26 mouse cellular contexts compared by ENCODE assay signal in the genomic region with DNA sequence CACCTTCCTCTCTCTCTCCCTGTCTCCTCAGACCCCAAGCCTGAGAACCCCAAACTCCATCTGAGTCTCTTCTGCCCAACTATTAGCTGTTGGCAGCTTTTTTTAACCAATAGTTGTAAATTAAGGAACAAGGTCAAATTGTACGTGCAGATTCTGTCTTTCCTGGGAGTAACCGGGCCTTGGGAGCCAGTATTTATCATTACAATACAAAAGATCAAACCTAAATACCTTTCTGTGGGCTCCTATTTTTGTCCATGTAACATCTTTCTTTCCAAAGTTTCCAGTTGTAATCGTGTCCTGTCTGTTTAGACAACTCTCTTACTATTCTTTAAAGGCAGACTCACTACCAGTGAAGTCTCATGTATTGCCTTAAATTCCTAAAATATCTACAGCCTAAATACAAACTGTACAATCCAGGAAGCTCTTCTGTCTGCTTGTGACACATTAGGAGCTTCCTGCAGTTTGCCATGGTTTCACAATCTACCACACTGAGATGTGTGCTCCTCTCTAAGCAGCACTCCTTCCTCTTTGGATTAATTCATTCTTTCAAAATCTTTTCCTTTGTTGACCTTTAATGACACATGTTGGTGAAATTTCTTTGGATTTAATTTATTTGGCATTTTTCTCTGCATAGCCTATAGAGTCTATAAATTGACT. TPM values are rescaled to one million over a fixed set of nuclear protein-coding genes. Genes with fewer than 3 reads are reported as not detected.
DNase-seq lines count a peak whose midpoint lies in the region; ATAC-seq and TF ChIP-seq lines count a peak whose summit lies in the region.
"Had no signal": no experiment of that assay in that cellular context is flagged by ENCODE, and none has a peak within 500 bp of the region (broad histone marks: within the 10 kb centered on the region; RNA-seq: fewer than 3 reads in every experiment).

No protein-coding gene starts in this region.

- no peaks in the 10 kb centered on the region for H3K36me3 ChIP-seq in heart, embryonic 10.5 days
- H3K36me3 ChIP-seq in heart, adult 2 months (ENCODE audit: control insufficient read depth, insufficient read depth, low read length), result no peaks in the 10 kb centered on the region
- H3K36me3 ChIP-seq in ES-E14 (ENCODE audit: control insufficient read depth, insufficient read depth, low read length, poor library complexity, severe bottlenecking), result no peaks in the 10 kb centered on the region
- no peaks in the 10 kb centered on the region for H3K36me3 ChIP-seq in midbrain, postnatal 0 days (ENCODE audit: insufficient read depth, low read length)
- no peaks in the 10 kb centered on the region; the same call in 1 of the 2 replicates for H3K36me3 ChIP-seq in forebrain, embryonic 13.5 days (ENCODE audit: poor library complexity, severe bottlenecking)
- H3K36me3 ChIP-seq: embryonic facial prominence, embryonic 10.5 days; heart, embryonic 15.5 days; hindbrain, embryonic 10.5 days had no signal

- DNase-seq in heart, embryonic 10.5 days (ENCODE audit: low spot score), result peak; percentile 5
- DNase-seq in heart, adult 2 months, result no peak
- peak; percentile 47 for DNase-seq in ES-E14 (ENCODE audit: low read depth, low spot score)
- DNase-seq in layer of hippocampus, adult 11-12 months (ENCODE audit: low spot score), result no peak
- DNase-seq in midbrain, postnatal 0 days (ENCODE audit: low spot score), result no peak
- DNase-seq: adrenal gland, postnatal 14 days; cerebellum, adult 18-20 months; cerebellum, adult 9-11 months; cerebellum, postnatal 36 days; gastrocnemius, postnatal 14 days; heart, postnatal 14 days; kidney, adult 8-10 months had no signal

- TF ChIP-seq EP300 in heart, adult 2 months (IDR thresholded peaks at IDR 0.05; ENCODE audit: insufficient read depth, low read depth, low read length), result no peak

- no peaks in the 10 kb centered on the region for H3K9me3 ChIP-seq in heart, embryonic 10.5 days
- H3K9me3 ChIP-seq in ES-E14 (ENCODE audit: control insufficient read depth, insufficient read depth, low read depth, low read length), result no peaks in the 10 kb centered on the region
- no peaks in the 10 kb centered on the region for H3K9me3 ChIP-seq in midbrain, postnatal 0 days (ENCODE audit: low read length)
- H3K9me3 ChIP-seq in forebrain, embryonic 13.5 days (replicated peaks), result no peaks in the 10 kb centered on the region
- H3K9me3 ChIP-seq: embryonic facial prominence, embryonic 10.5 days; heart, embryonic 15.5 days; hindbrain, embryonic 10.5 days had no signal

- 71% methylated on average over 3 of the region's 3 CpGs for WGBS in heart, embryonic 10.5 days
- 61% methylated on average over 3 of the region's 3 CpGs for WGBS in heart, adult 2 months
- 82% methylated on average over 3 of the region's 3 CpGs for WGBS in midbrain, postnatal 0 days
- 84% methylated on average over 3 of the region's 3 CpGs for WGBS in forebrain, embryonic 13.5 days

- no peak overlapping the region for H3K4me2 ChIP-seq in midbrain, postnatal 0 days (ENCODE audit: low read depth, low read length, poor library complexity, severe bottlenecking)
- no peak overlapping the region for H3K4me2 ChIP-seq in forebrain, embryonic 13.5 days
- H3K4me2 ChIP-seq: heart, embryonic 11.5 days; heart, embryonic 15.5 days; hindbrain, embryonic 14.5 days had no signal

- H3K79me2 ChIP-seq in heart, adult 2 months (replicated peaks; ENCODE audit: control insufficient read depth, insufficient read depth, low read length), result no peaks in the 10 kb centered on the region

- no peaks in the 10 kb centered on the region for H3K4me1 ChIP-seq in heart, embryonic 10.5 days
- no peaks in the 10 kb centered on the region for H3K4me1 ChIP-seq in heart, adult 2 months (ENCODE audit: control insufficient read depth, insufficient read depth, low read length)
- peaks cover 17 to 20% of the 10 kb centered on the region in 2 experiments for H3K4me1 ChIP-seq in ES-E14 (ENCODE audit: control insufficient read depth in 2 of 2, insufficient read depth in 2 of 2, low read length in 2 of 2, poor library complexity in 1 of 2)
- no peaks in the 10 kb centered on the region for H3K4me1 ChIP-seq in midbrain, postnatal 0 days (ENCODE audit: insufficient read depth, low read length)
- H3K4me1 ChIP-seq in forebrain, embryonic 13.5 days, result peaks cover 5% of the 10 kb centered on the region; the same call in 1 of the 2 replicates
- H3K4me1 ChIP-seq: heart, embryonic 15.5 days; hindbrain, embryonic 10.5 days had no signal

- no peak for TF ChIP-seq POLR2A in heart, adult 2 months (IDR thresholded peaks at IDR 0.05; ENCODE audit: insufficient read depth, low read depth, low read length)

- H3K27ac ChIP-seq in heart, embryonic 10.5 days, result no peak overlapping the region
- no peak overlapping the region for H3K27ac ChIP-seq in heart, adult 2 months
- peak overlapping the region; percentile 91; the same call in 1 of the 2 replicates for H3K27ac ChIP-seq in ES-E14 (ENCODE audit: insufficient read depth, low read depth, low read length, poor library complexity, severe bottlenecking)
- no peak overlapping the region for H3K27ac ChIP-seq in midbrain, postnatal 0 days (ENCODE audit: low read depth, low read length)
- no peak overlapping the region for H3K27ac ChIP-seq in forebrain, embryonic 13.5 days
- H3K27ac ChIP-seq: embryonic facial prominence, embryonic 10.5 days; heart, embryonic 15.5 days; hindbrain, embryonic 10.5 days; hindbrain, embryonic 14.5 days had no signal

- TF ChIP-seq CTCF in heart, adult 2 months (IDR thresholded peaks at IDR 0.05), result no peak
- TF ChIP-seq CTCF in midbrain, postnatal 0 days (IDR thresholded peaks at IDR 0.05), result no peak

- in situ Hi-C loops in ES-E14 (cut with MboI; ENCODE audit: low sequenced_read_pairs in 2 of 2, unreplicated experiment in 2 of 2), result no loop called here

- peak; percentile 68 for ATAC-seq in common myeloid progenitor, adult 5-6 weeks (replicated peaks; ENCODE audit: low read depth, poor library complexity, severe bottlenecking)
- ATAC-seq in megakaryocyte progenitor cell, adult 5-6 weeks (replicated peaks; ENCODE audit: poor library complexity), result peak; percentile 98
- ATAC-seq in midbrain, postnatal 0 days (ENCODE audit: low FRiP score), result no peak
- no peak for ATAC-seq in forebrain, embryonic 13.5 days
- ATAC-seq: activated CD4-positive, CD25-positive, alpha-beta regulatory T cell, adult 4 months; forebrain, embryonic 14.5 days; intestine, embryonic 16.5 days had no signal

- no peak overlapping the region for H3K9ac ChIP-seq in heart, adult 2 months (ENCODE audit: low read depth, low read length)
- H3K9ac ChIP-seq in ES-E14 (ENCODE audit: insufficient read depth, low read depth, low read length, poor library complexity, severe bottlenecking), result peak overlapping the region; percentile 38; the same call in 1 of the 2 replicates
- no peak overlapping the region for H3K9ac ChIP-seq in midbrain, postnatal 0 days (replicated peaks; ENCODE audit: low read length, poor library complexity, severe bottlenecking)
- H3K9ac ChIP-seq in forebrain, embryonic 13.5 days, result no peak overlapping the region
- H3K9ac ChIP-seq: heart, embryonic 15.5 days; hindbrain, embryonic 14.5 days had no signal

- intact Hi-C loops in heart, adult 2 months (cut with DNase I), result no loop called here

- no peaks in the 10 kb centered on the region for H3K27me3 ChIP-seq in heart, embryonic 10.5 days (ENCODE audit: insufficient read depth, poor library complexity, severe bottlenecking)
- no peaks in the 10 kb centered on the region for H3K27me3 ChIP-seq in heart, adult 2 months (ENCODE audit: control insufficient read depth, insufficient read depth, low read length)
- H3K27me3 ChIP-seq in midbrain, postnatal 0 days (ENCODE audit: insufficient read depth, low read length), result no peaks in the 10 kb centered on the region
- no peaks in the 10 kb centered on the region for H3K27me3 ChIP-seq in forebrain, embryonic 13.5 days
- H3K27me3 ChIP-seq: heart, embryonic 15.5 days had no signal

- H3K4me3 ChIP-seq in heart, embryonic 10.5 days, result no peak overlapping the region
- no peak overlapping the region for H3K4me3 ChIP-seq in heart, adult 2 months
- no peak overlapping the region; a peak in 1 of 4 replicates for H3K4me3 ChIP-seq in ES-E14 (ENCODE audit: insufficient read depth in 1 of 2, low read depth in 1 of 2, low read length in 2 of 2, poor library complexity in 1 of 2, severe bottlenecking in 1 of 2)
- no peak overlapping the region for H3K4me3 ChIP-seq in midbrain, postnatal 0 days (ENCODE audit: low read depth, low read length)
- no peak overlapping the region for H3K4me3 ChIP-seq in forebrain, embryonic 13.5 days
- H3K4me3 ChIP-seq: embryonic facial prominence, embryonic 10.5 days; heart, embryonic 15.5 days; hindbrain, embryonic 10.5 days had no signal

TF ChIP-seq in ES-E14, 5 proteins besides CTCF, POLR2A, EP300 and RAD21 (continues in another document):
- TF ChIP-seq ZC3H11A (IDR thresholded peaks at IDR 0.05; ENCODE audit: borderline replicate concordance, low read depth, low read length) (no peak), HCFC1 (IDR thresholded peaks at IDR 0.05; ENCODE audit: borderline replicate concordance, insufficient read depth, low read length) (no peak), ZNF384 (IDR thresholded peaks at IDR 0.05; ENCODE audit: low read depth, low read length) (no peak), CHD2 (IDR thresholded peaks at IDR 0.05; ENCODE audit: low read depth, low read length) (no peak)

RNA-seq across cellular contexts. Expression of gene Ifitm7, which starts 34.6 kb away (rescaled TPM):
- 0.15 and 0.21 TPM in 2 replicates for polyA plus RNA-seq in heart, embryonic 10.5 days (2016; fragmentation: Nextera tagmentation; extraction: Ambion mirVana)
- total RNA-seq in heart, adult 2 months (2021), result not detected
- polyA plus RNA-seq in heart, adult 2 months (2012; rRNA removed), result not detected in 2 replicates
- 7.2 and 11.4 TPM in 2 replicates for total RNA-seq in ES-E14 (2012; rRNA removed)
- total RNA-seq in common myeloid progenitor, adult 5-6 weeks (2017), result 1.3 and 3.3 TPM in 2 replicates
- 6.7 and 10.2 TPM in 2 replicates for total RNA-seq in megakaryocyte progenitor cell, adult 5-6 weeks (2015)
- total RNA-seq in megakaryocyte progenitor cell, adult 5-6 weeks (2017), result 6.0 and 12.2 TPM in 2 replicates
- total RNA-seq in midbrain, postnatal 0 days (2014; rRNA removed), result 0.60 TPM in 1 of 2 replicates, not detected in the other
- 0.91 and 1.0 TPM in 2 replicates for polyA plus RNA-seq in midbrain, postnatal 0 days (2015; fragmentation: Nextera tagmentation; extraction: Ambion mirVana)
- 0.71 and 0.74 TPM in 2 replicates for polyA plus RNA-seq in forebrain, embryonic 13.5 days (2015; fragmentation: Nextera tagmentation; extraction: Ambion mirVana)
- total RNA-seq: adrenal gland, adult 18-20 months; gastrocnemius, postnatal 14 days; heart, postnatal 14 days had no signal
- polyA plus RNA-seq: activated CD4-positive, CD25-positive, alpha-beta regulatory T cell, adult 4 months; embryonic facial prominence, embryonic 14.5 days; heart, embryonic 11.5 days; heart, embryonic 15.5 days; intestine, embryonic 16.5 days had no signal

RNA-seq across cellular contexts. Expression of gene 2900011O08Rik, which starts 34.9 kb away (rescaled TPM):
- polyA plus RNA-seq in heart, embryonic 10.5 days (2016; fragmentation: Nextera tagmentation; extraction: Ambion mirVana), result 0.89 and 2.3 TPM in 2 replicates
- total RNA-seq in heart, adult 2 months (2021), result not detected
- 0.21 and 0.29 TPM in 2 replicates for polyA plus RNA-seq in heart, adult 2 months (2012; rRNA removed)
- 10.2 and 19.1 TPM in 2 replicates for total RNA-seq in ES-E14 (2012; rRNA removed)
- not detected in 2 replicates for total RNA-seq in common myeloid progenitor, adult 5-6 weeks (2017)
- total RNA-seq in megakaryocyte progenitor cell, adult 5-6 weeks (2015), result 0.12 TPM in 1 of 2 replicates, not detected in the other
- total RNA-seq in megakaryocyte progenitor cell, adult 5-6 weeks (2017), result 0.12 TPM in 1 of 2 replicates, not detected in the other
- 169 TPM in 2 replicates for total RNA-seq in midbrain, postnatal 0 days (2014; rRNA removed)
- 222 and 234 TPM in 2 replicates for polyA plus RNA-seq in midbrain, postnatal 0 days (2015; fragmentation: Nextera tagmentation; extraction: Ambion mirVana)
- 70.1 and 83.2 TPM in 2 replicates for polyA plus RNA-seq in forebrain, embryonic 13.5 days (2015; fragmentation: Nextera tagmentation; extraction: Ambion mirVana)
- total RNA-seq: heart, postnatal 14 days had no signal
- polyA plus RNA-seq: gonadal fat pad, adult 2 months had no signal

Comparison
In these comparisons a context has a peak if more than half of its experiments do, and no peak if none do; other contexts are left out.
1. DNase-seq: peak in heart, embryonic 10.5 days (single experiment) and ES-E14 (single experiment); none in heart, adult 2 months (0 of 2), layer of hippocampus, adult 11-12 months (single experiment) and midbrain, postnatal 0 days (single experiment).
2. ATAC-seq: peak in common myeloid progenitor, adult 5-6 weeks (single experiment) and megakaryocyte progenitor cell, adult 5-6 weeks (single experiment); none in midbrain, postnatal 0 days (single experiment) and forebrain, embryonic 13.5 days (single experiment).